In genomic region chr17:32257944-32258343, GRCm38 (mm10) we compare ENCODE assay signal across 16 mouse cellular contexts. TPM values are rescaled to one million over a fixed set of nuclear protein-coding genes. Genes with fewer than 3 reads are reported as not detected.
A peak's percentile ranks its signal among the peaks of the same experiment; 100 is the strongest.
DNase-seq lines count a peak whose midpoint lies in the region; ATAC-seq and TF ChIP-seq lines count a peak whose summit lies in the region.
"Had no signal": no experiment of that assay in that cellular context is flagged by ENCODE, and none has a peak within 500 bp of the region (broad histone marks: within the 10 kb centered on the region; RNA-seq: fewer than 3 reads in every experiment).

No protein-coding gene starts in this region.

- H3K4me1 ChIP-seq in heart, embryonic 15.5 days (replicated peaks) = peaks cover 25% of the 10 kb centered on the region
- peaks cover 34% of the 10 kb centered on the region for H3K4me1 ChIP-seq in liver, embryonic 11.5 days (replicated peaks; ENCODE audit: control insufficient read depth, insufficient read depth, low read length)
- peaks cover 26% of the 10 kb centered on the region for H3K4me1 ChIP-seq in liver, postnatal 0 days (ENCODE audit: insufficient read depth)
- peaks cover 63% of the 10 kb centered on the region for H3K4me1 ChIP-seq in liver, embryonic 12.5 days
- peaks cover 15% of the 10 kb centered on the region for H3K4me1 ChIP-seq in lung, adult 2 months (ENCODE audit: control insufficient read depth, insufficient read depth, low read length)

- no peak for TF ChIP-seq EP300 in liver, postnatal 0 days (IDR thresholded peaks at IDR 0.05; ENCODE audit: low read depth)

- H3K27me3 ChIP-seq in heart, embryonic 15.5 days = no peaks in the 10 kb centered on the region
- no peaks in the 10 kb centered on the region for H3K27me3 ChIP-seq in liver, embryonic 11.5 days (replicated peaks; ENCODE audit: control insufficient read depth, insufficient read depth, low read length)
- no peaks in the 10 kb centered on the region for H3K27me3 ChIP-seq in liver, postnatal 0 days (ENCODE audit: insufficient read depth, low read length)
- no peaks in the 10 kb centered on the region for H3K27me3 ChIP-seq in liver, embryonic 12.5 days (replicated peaks)
- H3K27me3 ChIP-seq: forebrain, embryonic 12.5 days; limb, embryonic 15.5 days had no signal

- no peak overlapping the region for H3K9ac ChIP-seq in heart, embryonic 15.5 days
- H3K9ac ChIP-seq in liver, embryonic 11.5 days (ENCODE audit: low read depth, low read length) = no peak overlapping the region
- H3K9ac ChIP-seq in liver, postnatal 0 days (replicated peaks) = no peak overlapping the region
- peak overlapping the region; percentile 54 for H3K9ac ChIP-seq in liver, embryonic 12.5 days
- H3K9ac ChIP-seq: forebrain, embryonic 12.5 days; limb, embryonic 15.5 days had no signal

- no peak for TF ChIP-seq CTCF in liver, postnatal 0 days (IDR thresholded peaks at IDR 0.05; ENCODE audit: low read depth)
- no peak for TF ChIP-seq CTCF in lung, adult 2 months (IDR thresholded peaks at IDR 0.05; ENCODE audit: insufficient read depth, low read length)

- peak overlapping the region; percentile 65 for H3K27ac ChIP-seq in heart, embryonic 15.5 days
- peak overlapping the region; percentile 55; the same call in 1 of the 2 replicates for H3K27ac ChIP-seq in liver, embryonic 11.5 days (ENCODE audit: low read depth, low read length)
- H3K27ac ChIP-seq in liver, postnatal 0 days (ENCODE audit: low read depth) = no peak overlapping the region
- H3K27ac ChIP-seq in liver, embryonic 12.5 days = peak overlapping the region; percentile 52
- H3K27ac ChIP-seq: forebrain, embryonic 12.5 days; limb, embryonic 15.5 days had no signal

- H3K4me3 ChIP-seq in heart, embryonic 15.5 days = no peak overlapping the region
- no peak overlapping the region for H3K4me3 ChIP-seq in liver, embryonic 11.5 days (ENCODE audit: low read depth, low read length)
- H3K4me3 ChIP-seq in liver, postnatal 0 days (ENCODE audit: low read depth, low read length) = no peak overlapping the region
- peak overlapping the region; percentile 2 for H3K4me3 ChIP-seq in liver, embryonic 12.5 days
- H3K4me3 ChIP-seq in lung, adult 2 months (replicated peaks; ENCODE audit: extremely low read depth, low read depth, low read length) = no peak overlapping the region
- H3K4me3 ChIP-seq: forebrain, embryonic 12.5 days; limb, embryonic 15.5 days had no signal

- no peak for TF ChIP-seq POLR2A in lung, adult 2 months (IDR thresholded peaks at IDR 0.05; ENCODE audit: borderline replicate concordance, extremely low read depth, low read depth, low read length)

- no peak for DNase-seq in heart, adult 9 months (ENCODE audit: low spot score in 2 of 2)
- no peak for DNase-seq in liver, embryonic 11.5 days (ENCODE audit: low spot score)
- DNase-seq in liver, postnatal 0 days = no peak
- DNase-seq in 416B (ENCODE audit: low read depth) = peak; percentile 45
- DNase-seq in lung, adult 2 months = no peak
- DNase-seq in kidney, postnatal 36 days = no peak
- DNase-seq: adrenal gland, postnatal 10 days; cerebellum, adult 9-11 months; kidney, adult 8-10 months; kidney, postnatal 25 days; lung, postnatal 14 days; right cerebral cortex, postnatal 25 days had no signal

- H3K9me3 ChIP-seq in heart, embryonic 15.5 days (replicated peaks) = no peaks in the 10 kb centered on the region
- no peaks in the 10 kb centered on the region for H3K9me3 ChIP-seq in liver, embryonic 11.5 days (ENCODE audit: control insufficient read depth, low read length)
- H3K9me3 ChIP-seq in liver, postnatal 0 days (ENCODE audit: low read length) = no peaks in the 10 kb centered on the region
- H3K9me3 ChIP-seq in liver, embryonic 12.5 days (replicated peaks) = no peaks in the 10 kb centered on the region
- H3K9me3 ChIP-seq: forebrain, embryonic 12.5 days; limb, embryonic 15.5 days had no signal

- 22% methylated on average over 6 of the region's 6 CpGs for WGBS in heart, embryonic 15.5 days
- 15% methylated on average over 6 of the region's 6 CpGs for WGBS in liver, embryonic 11.5 days
- WGBS in liver, postnatal 0 days (ENCODE audit: insufficient replicate concordance) = 38% methylated on average over 6 of the region's 6 CpGs
- WGBS in liver, embryonic 12.5 days (ENCODE audit: insufficient replicate concordance) = 13% methylated on average over 6 of the region's 6 CpGs
- 57% methylated on average over 6 of the region's 6 CpGs for WGBS in lung, adult 2 months

- no peaks in the 10 kb centered on the region for H3K36me3 ChIP-seq in heart, embryonic 15.5 days
- H3K36me3 ChIP-seq in liver, embryonic 11.5 days (ENCODE audit: control insufficient read depth, insufficient read depth, low read length) = no peaks in the 10 kb centered on the region; the same call in 1 of the 2 replicates
- H3K36me3 ChIP-seq in liver, postnatal 0 days (replicated peaks; ENCODE audit: insufficient read depth, low read length) = peaks cover 4% of the 10 kb centered on the region; the same call in 1 of the 2 replicates
- peaks cover 5% of the 10 kb centered on the region; the same call in 1 of the 2 replicates for H3K36me3 ChIP-seq in liver, embryonic 12.5 days

- 0 out of 2 replicates have a peak, but pooled peaks have one; percentile 18 for ATAC-seq in heart, embryonic 15.5 days (replicated peaks; ENCODE audit: insufficient number of reproducible peaks, insufficient read depth, low FRiP score, low read depth)
- peak; percentile 60 for ATAC-seq in liver, embryonic 11.5 days (replicated peaks; ENCODE audit: low FRiP score)
- no peak for ATAC-seq in liver, postnatal 0 days
- peak; percentile 53; the same call in 1 of the 2 replicates for ATAC-seq in liver, embryonic 12.5 days

- H3K4me2 ChIP-seq in heart, embryonic 15.5 days = peak overlapping the region; percentile 18; the same call in 1 of the 2 replicates
- peak overlapping the region; percentile 55 for H3K4me2 ChIP-seq in liver, embryonic 11.5 days
- H3K4me2 ChIP-seq in liver, postnatal 0 days (ENCODE audit: low read depth, low read length) = no peak overlapping the region
- peak overlapping the region; percentile 55 for H3K4me2 ChIP-seq in liver, embryonic 12.5 days
- H3K4me2 ChIP-seq: forebrain, embryonic 12.5 days; limb, embryonic 15.5 days had no signal

RNA-seq across cellular contexts. Expression of gene Brd4, which starts 26.6 kb away (rescaled TPM):
- polyA plus RNA-seq in heart, embryonic 15.5 days (2015; fragmentation: Nextera tagmentation; extraction: Ambion mirVana) = 48.8 and 66.7 TPM in 2 replicates
- 84.6 and 97.6 TPM in 2 replicates for polyA plus RNA-seq in liver, embryonic 11.5 days (2014; fragmentation: Nextera tagmentation; extraction: Ambion mirVana)
- polyA plus RNA-seq in liver, postnatal 0 days (2015; fragmentation: Nextera tagmentation; extraction: Ambion mirVana) = 20.2 and 20.7 TPM in 2 replicates
- polyA plus RNA-seq in liver, embryonic 12.5 days (2016; fragmentation: Nextera tagmentation; extraction: Ambion mirVana) = 55.1 and 56.5 TPM in 2 replicates
- 32.8 and 35.2 TPM in 2 replicates for polyA plus RNA-seq in lung, adult 2 months (2012; rRNA removed)
